Mouse (Mus musculus): ENCODE results near the gene Zmynd11. TPM values are rescaled to one million over a fixed set of nuclear protein-coding genes. Genes with fewer than 3 reads are reported as not detected.
A peak's percentile ranks its signal among the peaks of the same experiment; 100 is the strongest.
"Not testable (repeated sequence)": the region's sequence is repeated elsewhere in the genome, so short reads cannot be mapped to it uniquely, and the experiment has no call there.

Zmynd11 gene
- total RNA-seq (2021), result 100 to 1,000 TPM; 106 to 127 TPM
- long read RNA-seq, experiment 1, full-length matches to known transcripts, result 18 of 64 reads
- long read RNA-seq, experiment 1, partial matches to known transcripts, result 13 of 64 reads
- long read RNA-seq, experiment 1, other reads (novel, unspliced or antisense), result 33 of 64 reads
- long read RNA-seq, experiment 2, full-length matches to known transcripts, result 11 of 49 reads
- long read RNA-seq, experiment 2, partial matches to known transcripts, result 9 of 49 reads
- long read RNA-seq, experiment 2, other reads (novel, unspliced or antisense), result 29 of 49 reads

- peak; percentile 60 for DNase-seq
Measured at GRCm38 (mm10) chr13:9764646-9765536, at the start of gene Zmynd11. Gene Zmynd11, minus strand, starts transcription at chr13:9765330.

- DNase-seq, result peak; percentile 11
Measured at GRCm38 (mm10) chr13:9795889-9796631, 30.9 kb upstream of the Zmynd11 start.

GRCm38 (mm10) chr13:9786050-9786449, 20.9 kb upstream of the Zmynd11 start:
- no peak for DNase-seq

- DNase-seq, result no peak
Measured at GRCm38 (mm10) chr13:9783717-9784116, 18.6 kb upstream of the Zmynd11 start.

DNA sequence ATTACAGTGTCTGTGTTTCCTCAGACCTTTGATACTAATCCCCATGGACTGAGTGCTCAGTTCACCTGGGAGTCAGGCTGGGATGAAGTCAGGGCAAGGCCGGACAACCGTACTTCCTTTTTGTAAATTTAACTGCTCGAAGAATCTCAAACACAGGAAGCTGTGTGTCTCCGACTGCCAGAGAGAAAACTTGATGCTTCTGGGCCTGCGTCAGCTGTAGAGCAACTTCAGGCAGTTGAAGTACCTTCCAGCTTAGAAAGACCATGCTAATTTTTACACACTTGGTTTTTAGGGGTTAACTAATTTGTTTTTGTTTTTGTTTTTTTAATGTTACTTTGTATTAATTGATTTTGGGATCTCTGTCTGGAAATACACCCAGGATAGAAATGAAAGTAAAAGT, 10.8 kb upstream of the Zmynd11 start:
- DNase-seq, result no peak

DNA sequence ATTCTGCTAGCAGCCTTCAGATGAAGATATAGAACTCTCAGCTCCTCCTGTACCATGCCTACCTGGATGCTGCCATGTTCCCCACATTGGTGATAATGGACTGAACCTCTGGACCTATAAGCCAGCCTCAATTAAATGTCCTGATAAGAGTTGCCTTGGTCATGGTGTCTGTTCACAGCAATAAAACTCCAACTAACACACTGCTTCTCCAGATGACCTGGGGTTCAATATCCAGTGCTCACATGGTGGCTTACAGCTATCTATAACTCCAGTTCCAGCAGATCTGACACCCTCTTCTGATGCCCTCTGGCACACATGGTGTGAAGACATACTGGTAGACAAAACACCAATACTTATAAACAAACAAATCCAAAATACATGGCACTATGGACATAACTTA, 8.9 kb upstream of the Zmynd11 start:
- no peak for DNase-seq

- no peak for DNase-seq
Measured at GRCm38 (mm10) chr13:9767279-9767678, 2.1 kb upstream of the Zmynd11 start.

DNA sequence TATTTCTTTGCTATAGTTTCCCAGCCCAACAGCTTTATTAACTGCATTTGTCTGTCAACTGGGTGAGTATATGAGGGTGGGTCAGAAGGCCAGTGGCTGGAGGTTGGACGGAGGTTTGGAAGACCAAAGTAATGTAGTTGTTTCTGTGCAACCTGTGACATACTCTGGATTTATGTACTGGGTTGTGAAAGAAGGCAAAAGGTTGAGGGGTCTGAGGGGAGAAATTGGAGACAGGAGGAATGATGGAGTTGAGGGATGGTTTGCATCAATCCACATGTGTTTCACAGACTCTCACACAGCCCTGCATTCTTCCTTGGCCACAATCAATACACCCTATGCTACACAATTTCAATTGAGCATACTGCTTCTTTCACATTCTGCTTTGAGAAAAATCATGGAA, 1.4 kb upstream of the Zmynd11 start:
- DNase-seq, result no peak

DNA sequence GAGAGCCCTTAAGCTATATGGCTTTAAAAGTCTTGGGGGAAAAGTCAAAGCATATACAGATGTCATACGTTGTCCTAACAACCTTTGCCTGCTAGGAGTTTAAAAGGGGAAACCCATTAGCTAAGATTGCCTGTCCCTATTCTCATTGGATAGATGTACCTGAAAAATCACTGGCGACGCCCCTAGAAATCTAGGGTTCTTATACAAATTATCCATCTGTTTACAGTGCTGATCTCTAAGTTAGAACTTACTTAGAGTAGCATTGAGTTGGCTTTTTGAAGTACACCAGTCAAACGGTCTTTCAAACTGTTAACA, 364 bp upstream of the Zmynd11 start:
- no peak for DNase-seq

- peak; percentile 84 for DNase-seq
Measured at GRCm38 (mm10) chr13:9763828-9764645, 1.1 kb downstream of the Zmynd11 start.

- DNase-seq, result no peak
Measured at GRCm38 (mm10) chr13:9763100-9763827, 1.9 kb downstream of the Zmynd11 start.

GRCm38 (mm10) chr13:9760057-9760456, 5.1 kb downstream of the Zmynd11 start:
- DNase-seq, result no peak

DNA sequence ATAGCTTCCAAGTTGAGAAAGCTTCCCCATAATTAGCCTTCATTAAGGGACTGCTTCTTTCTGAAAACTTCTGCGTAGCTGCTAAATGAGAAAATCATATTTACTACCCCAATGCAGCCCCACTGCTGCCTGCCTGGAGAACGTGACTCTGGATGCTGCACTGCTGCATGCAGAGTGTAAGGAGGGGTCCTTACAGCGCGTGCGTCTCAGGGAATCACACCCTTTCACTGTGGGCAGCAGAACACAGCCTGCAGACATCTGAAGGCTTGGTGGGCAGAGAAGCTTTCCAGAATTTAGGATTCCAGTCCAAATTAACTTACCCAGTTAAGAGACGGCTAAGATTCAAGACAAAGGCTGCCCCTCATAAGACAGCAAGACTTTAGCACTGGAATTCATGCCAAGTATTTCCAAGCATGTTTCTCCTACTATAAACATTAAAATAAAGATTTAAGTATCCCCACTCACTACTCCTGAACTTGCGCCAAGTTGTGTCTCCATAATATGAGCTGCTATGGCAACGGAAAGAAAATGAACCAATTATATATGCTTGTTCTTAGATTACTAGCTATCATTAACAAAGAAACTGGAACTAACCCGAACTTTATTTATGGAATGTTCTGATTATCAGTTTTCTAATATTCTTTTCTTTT, 7.2 kb downstream of the Zmynd11 start:
- no peak for DNase-seq

- DNase-seq, result no peak
Measured at GRCm38 (mm10) chr13:9753706-9754105, 11.4 kb downstream of the Zmynd11 start.

DNA sequence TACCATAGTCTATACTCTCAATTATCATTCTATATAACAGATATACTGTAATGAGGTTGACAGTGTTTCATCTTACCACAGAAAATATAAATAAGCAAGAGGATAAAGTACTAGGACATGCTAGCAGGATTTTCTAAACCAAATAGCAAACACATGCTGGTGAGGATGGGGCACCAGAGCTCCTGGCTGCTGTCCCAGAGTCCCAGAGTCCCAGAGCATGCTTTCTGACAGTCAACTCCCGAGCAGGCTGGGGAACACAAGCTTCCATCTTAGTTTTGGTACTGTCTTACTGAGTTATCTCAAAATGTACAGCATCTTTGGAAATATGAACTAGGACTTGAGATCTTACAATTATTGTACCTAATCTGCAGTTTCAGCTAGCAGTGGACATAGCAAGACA, 14.8 kb downstream of the Zmynd11 start:
- peak; percentile 43 for DNase-seq

GRCm38 (mm10) chr13:9749796-9750195, 15.3 kb downstream of the Zmynd11 start:
- DNase-seq, result no peak

- no peak for DNase-seq
Measured at GRCm38 (mm10) chr13:9738190-9738589, 26.9 kb downstream of the Zmynd11 start.

DNA sequence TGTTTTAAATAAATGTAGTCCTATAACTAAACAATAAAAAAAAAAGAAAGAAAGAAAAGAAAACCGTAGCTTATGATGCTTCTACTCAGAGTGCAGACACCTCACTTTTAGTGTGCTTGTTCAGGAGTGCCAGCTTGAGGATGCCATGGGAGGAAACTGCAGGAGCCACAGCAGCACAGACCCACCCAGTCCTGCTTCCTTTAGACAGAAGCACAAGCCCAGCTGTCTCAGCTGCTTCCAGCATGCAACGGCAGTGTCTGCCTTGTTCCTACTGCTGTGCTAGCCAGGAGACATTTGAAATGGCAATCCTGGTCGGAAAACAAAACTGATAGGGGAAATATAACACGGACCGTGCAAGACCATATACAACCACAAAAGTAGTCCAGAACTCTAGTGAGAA, 28.1 kb downstream of the Zmynd11 start:
- DNase-seq, result no peak

GRCm38 (mm10) chr13:9732262-9732661, 32.9 kb downstream of the Zmynd11 start:
- not testable (repeated sequence) for DNase-seq

- DNase-seq, result no peak
Measured at GRCm38 (mm10) chr13:9729073-9729472, 36.1 kb downstream of the Zmynd11 start.

GRCm38 (mm10) chr13:9715224-9715623, 49.9 kb downstream of the Zmynd11 start:
- no peak for DNase-seq

All from adrenal gland, postnatal 10 days (tissue).